Mouse (Mus musculus): ENCODE results near the gene Mrpl46. TPM values are rescaled to one million over a fixed set of nuclear protein-coding genes. Genes with fewer than 3 reads are reported as not detected.

Gene Mrpl46
- total RNA-seq, 2 experiments from 2014 or later: 27.2 to 32.0 TPM

DNA sequence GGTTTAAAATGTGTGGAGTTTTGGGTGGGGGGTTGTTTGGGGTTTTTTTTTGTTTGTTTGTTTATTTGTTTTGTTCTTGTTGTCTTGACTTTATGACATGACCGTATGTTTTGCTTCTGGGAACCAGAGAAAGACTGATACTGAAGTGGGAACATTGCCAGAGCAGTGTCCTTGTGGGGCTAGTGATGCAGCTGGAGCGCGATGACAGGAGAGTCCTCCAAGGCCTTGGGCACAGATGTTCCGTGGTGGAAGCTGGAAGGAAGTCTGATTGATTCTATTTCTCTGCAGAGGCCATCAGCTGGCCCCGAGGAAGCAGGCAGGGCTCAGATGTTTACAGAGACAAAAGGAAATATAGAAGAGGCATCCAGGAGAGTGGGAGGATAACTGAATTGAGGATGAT is 2.6 kb upstream of the Mrpl46 start:
- intact Hi-C loops (cut with DNase I): loop anchor here (10.0 kb wide), 1 partner anchor 299 kb away; no protein-coding TSS in a partner anchor
- DNase-seq (ENCODE audit: low spot score in 2 of 2): no peak

DNA sequence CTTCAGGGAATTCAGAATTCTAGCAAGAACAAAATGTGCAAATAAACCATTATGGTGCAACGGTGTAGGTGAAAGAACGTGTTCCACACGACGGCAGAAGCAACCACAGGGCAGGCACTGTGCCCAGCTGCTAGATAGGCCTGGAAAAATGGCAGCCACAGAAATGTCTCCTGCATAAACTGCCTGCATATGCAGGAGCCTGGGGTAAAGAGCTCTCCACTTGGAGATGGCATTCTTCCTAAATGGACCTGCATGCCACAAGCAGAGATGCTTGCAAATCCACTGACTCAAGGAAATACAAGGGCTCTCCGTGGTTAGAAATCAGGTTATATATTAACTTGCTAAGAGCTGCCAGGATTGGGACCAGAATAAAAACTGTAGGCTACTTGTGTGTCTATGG is 4.6 kb downstream of the Mrpl46 start:
- intact Hi-C loops (cut with DNase I): no loop called here
- no peak for DNase-seq (ENCODE audit: low spot score in 2 of 2)

DNA sequence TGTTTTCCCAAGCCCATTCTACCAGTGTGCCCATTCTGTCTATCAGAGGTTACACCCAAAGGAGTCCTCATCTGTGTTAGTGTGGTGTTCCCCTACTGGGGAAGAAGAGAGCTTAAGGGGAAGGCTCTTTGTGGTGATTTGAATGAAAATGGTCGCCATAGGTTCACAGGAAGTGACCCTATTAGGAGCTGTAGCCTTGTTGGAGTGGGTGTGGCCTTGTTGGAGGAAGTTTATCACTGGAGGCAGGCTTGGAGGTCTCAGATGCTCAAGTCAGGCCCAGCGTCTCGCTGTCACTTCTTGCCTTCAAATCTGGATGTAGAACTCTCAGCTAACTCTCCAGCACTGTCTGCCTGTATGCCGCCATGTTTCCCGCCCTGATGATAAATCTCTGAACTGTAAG is 12.4 kb downstream of the Mrpl46 start:
- intact Hi-C loops (cut with DNase I): no loop called here
- DNase-seq (ENCODE audit: low spot score in 2 of 2): no peak

DNA sequence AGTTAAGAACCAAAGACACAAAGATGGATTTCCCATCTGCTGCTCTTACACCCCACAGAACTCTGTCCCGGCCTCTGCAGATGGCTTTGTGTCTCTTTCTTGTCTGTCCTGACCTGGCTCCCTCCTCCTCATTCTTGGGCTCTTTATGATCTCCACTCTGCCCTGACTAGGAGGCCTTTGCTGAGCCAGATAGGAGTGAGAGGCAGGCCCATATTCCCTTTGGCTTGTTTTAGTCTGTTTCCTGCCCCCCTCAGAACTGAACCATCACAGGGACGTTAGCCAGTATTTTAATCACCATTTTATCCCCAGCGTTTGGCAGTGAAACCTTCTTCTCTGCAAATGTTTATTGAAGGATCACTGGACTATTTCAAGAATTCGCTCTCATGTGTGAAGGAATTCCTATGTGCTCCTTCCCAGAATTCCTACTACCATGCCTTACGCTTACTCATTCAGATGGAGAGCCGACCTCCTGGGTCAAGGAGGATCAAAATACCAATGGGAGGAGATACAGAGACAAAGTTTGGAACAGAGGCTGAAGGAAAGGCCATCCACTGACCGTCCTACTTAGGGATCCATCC is 14.2 kb downstream of the Mrpl46 start:
- intact Hi-C loops (cut with DNase I): loop anchor here (5.0 kb wide), 2 partner anchors 172 to 192 kb away; no protein-coding TSS in a partner anchor
- DNase-seq (ENCODE audit: low spot score in 2 of 2): no peak

DNA sequence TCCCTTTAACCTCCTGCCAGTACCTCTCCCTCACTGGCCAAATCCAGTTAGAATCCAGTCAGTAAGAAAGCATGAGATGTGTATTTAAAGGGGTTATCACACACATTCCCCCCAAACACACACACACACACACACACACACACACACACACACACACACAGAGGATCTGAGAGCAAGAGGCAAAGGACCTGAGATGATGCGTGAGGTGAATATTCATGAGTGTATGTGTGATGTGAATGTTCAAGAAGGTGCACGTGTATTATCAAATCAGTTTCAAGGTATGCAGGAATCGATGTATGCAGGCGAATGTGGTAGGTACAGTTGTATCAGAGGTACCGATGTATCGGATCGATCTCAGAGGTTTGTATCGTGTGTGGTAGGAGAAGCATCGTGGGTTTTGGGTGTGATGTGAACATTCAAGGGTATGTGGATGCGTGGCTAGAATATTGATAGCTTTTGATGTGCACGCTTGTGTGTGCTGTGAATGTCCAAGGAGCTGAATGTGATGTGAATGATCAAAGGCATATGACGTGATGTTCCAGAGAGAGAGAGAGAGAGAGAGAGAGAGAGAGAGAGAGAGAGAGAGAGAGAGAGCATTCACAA is 15.3 kb downstream of the Mrpl46 start:
- DNase-seq (ENCODE audit: low spot score in 2 of 2): no peak
- intact Hi-C loops (cut with DNase I): loop anchor here (5.0 kb wide), 2 partner anchors 171 to 191 kb away; no protein-coding TSS in a partner anchor

DNA sequence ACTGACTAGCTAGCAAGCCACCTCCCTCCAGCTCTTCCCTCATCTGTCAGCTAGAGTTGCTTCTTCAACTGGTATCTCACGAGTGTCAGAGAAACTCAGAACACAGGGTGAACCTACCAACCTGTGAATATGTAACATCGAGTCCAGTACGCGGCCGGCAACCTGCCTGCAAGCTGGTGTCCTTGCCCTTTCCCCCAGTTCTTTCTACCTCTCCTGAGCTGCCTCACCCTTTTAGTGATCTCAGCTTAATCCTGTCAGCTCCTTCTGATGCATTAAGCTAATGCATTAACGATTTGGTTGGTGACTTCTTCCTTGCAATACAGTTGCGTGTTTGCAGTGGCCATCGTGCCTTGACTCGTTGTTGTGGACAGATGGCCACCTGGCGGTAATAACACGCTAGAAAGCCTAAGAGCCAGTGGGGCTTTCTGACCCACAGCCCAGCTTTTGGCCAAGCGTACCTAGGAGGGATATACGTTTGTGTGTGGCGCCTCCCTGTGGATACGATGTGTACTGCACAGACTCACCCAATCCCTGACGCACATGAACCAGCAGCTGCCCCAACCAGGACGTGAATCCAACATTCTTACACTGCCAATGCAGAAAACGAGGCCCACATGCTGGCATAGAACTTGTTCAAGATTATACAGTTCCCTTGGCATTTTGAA is 17.2 kb downstream of the Mrpl46 start:
- intact Hi-C loops (cut with DNase I): loop anchor here (5.0 kb wide), 2 partner anchors 169 to 189 kb away; no protein-coding TSS in a partner anchor
- peak; percentile 92 to 94 for DNase-seq (ENCODE audit: low spot score in 2 of 2)

DNA sequence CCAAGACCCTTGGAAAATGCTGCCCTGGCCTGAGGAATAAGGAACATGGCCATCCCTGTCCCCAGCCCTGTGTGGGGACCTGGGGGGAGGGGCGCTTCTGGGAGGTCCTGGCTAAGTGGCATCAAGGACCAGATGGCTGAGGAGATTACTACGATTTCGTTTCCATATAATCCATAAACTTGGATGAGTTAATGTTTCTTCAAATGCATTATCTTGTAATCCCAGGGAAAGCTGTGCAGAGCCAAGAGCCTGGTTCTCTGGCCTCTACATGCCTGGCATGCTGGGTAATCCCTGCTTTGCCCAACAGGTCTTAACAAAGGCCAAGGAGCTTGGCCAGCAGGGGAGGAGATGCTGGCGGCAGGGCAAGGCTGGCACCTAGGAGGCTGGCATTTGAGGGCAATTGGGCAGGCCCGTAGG is 18.1 kb downstream of the Mrpl46 start:
- no peak for DNase-seq (ENCODE audit: low spot score in 2 of 2)

DNA sequence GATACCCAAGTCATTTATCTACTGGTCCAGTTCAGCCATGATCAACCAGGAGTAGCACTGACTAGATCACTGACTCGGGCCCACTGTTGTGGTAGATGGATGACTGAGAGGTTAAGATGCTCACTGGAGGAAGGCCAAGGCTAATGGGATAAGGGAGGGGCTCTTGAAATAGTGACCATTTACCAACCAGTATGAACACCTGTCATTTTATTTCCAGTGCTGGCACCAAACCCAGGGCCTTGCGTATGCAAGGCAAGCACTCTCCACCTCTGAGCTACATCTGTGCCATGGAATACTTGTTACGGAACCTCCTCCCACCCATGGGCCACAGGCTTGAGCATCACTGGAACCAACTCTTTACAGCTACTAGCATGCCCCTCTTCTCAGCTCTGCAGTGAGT is 19.5 kb downstream of the Mrpl46 start:
- intact Hi-C loops (cut with DNase I): no loop called here
- DNase-seq (ENCODE audit: low spot score in 2 of 2): no peak

More for the DNA sequence above, 18.1 kb downstream of the Mrpl46 start:
- intact Hi-C loops (cut with DNase I): loop anchor here (5.0 kb wide), 2 partner anchors 168 to 188 kb away; no protein-coding TSS in a partner anchor

DNA sequence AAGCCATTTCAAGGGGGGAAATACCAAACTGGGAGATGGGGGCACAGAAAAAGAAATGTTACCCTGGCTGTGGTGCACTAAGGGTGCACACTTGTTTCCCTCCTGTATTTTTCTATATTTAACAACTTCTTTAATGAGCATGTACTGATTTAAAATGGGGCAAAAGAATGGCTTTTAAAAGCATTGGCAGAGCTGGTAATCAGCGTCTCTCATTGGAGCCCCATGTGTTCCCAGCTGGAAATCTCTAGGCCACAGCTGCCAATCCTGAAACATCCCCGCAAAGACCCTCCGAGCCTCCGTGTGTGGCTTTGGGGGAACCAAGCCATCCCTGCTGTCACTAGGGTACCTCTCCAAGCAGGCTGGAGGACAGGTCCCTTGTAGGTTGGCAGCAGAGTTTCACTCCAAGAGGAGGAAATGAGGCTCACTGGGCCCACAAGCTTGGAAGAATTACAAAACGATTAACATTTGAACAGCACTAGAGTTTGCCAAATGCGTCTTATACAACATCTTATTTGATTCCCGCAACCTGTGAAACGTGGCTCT is 28.8 kb downstream of the Mrpl46 start:
- no peak for DNase-seq (ENCODE audit: low spot score in 2 of 2)
- intact Hi-C loops (cut with DNase I): no loop called here

DNA sequence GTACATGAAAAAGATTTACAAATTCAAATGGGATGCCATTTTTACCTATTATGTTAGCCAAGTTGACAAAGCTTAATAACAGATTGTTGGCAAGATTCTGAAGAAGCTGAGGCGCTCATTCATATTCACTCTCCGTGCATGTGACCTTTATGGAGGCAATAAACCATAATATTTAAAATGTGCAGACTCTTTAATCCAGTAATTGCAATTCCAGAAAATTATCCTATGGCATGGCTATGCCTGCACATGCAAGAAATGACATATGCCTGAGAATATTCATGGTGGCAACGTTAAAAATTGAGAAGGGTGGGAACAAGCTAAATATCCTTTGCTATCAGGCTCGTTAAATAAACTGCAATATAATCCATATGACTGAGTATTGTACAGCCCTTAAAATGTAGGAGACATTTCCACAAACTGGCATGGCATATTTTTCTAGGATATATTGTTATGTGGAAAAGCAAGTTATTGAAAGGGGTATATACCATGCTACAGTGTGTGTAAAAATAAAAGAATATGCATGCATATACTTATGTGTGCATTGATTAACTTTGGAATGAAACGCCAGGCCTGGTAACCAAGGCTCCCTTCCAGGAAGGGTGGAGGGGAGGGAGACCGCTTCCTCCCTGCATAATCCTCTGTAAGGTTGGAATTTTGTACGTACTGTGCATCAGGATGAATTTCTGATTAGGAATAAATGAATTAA is 29.4 kb downstream of the Mrpl46 start:
- DNase-seq (ENCODE audit: low spot score in 2 of 2): no peak
- intact Hi-C loops (cut with DNase I): no loop called here

DNA sequence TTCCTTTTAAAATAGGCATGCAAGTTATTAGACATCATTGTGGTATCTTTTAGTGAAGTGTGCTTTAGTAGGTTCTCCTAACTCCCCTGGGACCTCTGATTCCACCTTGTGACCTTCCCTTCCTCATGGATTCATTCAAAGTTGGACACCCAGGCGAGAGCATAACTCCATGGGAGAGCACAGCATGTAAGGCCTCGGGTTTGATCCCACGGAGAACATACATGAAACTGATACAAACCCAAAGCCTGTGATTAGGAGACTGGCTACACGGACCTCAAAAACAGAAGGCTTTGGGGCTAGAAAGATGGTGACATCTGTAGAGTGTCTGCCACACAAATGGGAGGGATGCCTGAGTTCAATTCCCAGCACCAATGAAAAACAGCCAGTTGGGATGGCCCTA is 30.4 kb downstream of the Mrpl46 start:
- intact Hi-C loops (cut with DNase I): no loop called here
- no peak for DNase-seq (ENCODE audit: low spot score in 2 of 2)

DNA sequence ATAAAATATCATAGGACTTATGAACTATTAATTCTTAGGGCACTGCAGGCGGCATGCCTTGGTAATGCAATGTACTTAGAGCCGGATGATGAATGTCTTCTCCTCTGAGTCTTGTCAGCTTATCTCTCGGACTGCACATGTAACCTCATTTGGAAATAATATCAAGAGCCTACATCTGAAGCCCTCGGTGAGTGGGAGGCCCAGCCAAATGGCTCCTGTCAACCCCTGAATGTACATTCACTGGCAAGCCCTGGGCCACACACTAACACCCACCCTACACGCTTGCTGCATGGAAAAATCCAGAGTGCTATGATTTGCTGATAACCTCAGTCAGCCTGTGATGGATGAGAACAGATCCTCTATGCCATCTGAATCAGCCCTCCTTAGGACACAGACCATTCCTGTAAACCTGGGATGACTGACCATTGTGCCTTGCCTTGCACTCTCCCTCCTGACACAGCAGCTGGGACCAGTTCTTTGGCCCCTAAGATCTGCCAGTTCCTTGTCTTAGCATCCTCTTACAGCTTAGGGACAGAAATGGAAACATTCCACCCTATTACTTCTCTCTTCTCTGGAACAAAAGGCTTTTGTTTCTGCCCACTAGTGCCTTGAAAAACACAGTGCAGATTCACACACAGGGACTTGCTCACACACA is 39.5 kb downstream of the Mrpl46 start:
- no peak for DNase-seq (ENCODE audit: low spot score in 2 of 2)
- intact Hi-C loops (cut with DNase I): no loop called here

DNA sequence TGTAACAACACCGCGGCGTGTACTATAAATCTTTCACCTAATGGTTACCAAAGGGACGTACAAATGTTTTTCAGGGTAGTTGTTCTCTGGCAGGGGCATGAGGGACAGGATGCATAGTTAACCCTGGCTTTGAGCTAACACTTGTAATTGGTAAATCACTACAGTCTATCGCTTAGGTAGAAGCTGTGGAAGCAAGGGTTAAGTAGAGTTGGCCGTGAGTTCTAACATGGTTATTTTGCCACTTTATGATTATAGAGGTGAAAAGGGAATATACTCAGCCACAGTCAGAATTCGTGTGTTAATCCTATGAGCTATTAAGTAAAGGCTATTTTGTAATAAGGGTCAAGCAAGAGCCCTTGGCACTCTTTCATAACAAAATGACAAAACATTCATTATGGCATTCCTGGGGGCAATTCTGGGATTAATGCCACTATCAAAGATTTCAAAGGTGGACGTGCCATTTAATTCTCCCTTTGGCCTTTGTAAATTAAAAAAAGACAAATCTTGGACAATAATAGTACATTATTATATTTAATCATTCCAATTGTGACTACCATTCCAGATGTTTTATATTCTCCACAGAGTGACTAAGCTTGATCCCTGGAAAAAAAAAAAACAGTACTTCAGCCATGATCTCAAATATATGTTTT is 43.9 kb downstream of the Mrpl46 start:
- no peak for DNase-seq (ENCODE audit: low spot score in 2 of 2)
- intact Hi-C loops (cut with DNase I): no loop called here

DNA sequence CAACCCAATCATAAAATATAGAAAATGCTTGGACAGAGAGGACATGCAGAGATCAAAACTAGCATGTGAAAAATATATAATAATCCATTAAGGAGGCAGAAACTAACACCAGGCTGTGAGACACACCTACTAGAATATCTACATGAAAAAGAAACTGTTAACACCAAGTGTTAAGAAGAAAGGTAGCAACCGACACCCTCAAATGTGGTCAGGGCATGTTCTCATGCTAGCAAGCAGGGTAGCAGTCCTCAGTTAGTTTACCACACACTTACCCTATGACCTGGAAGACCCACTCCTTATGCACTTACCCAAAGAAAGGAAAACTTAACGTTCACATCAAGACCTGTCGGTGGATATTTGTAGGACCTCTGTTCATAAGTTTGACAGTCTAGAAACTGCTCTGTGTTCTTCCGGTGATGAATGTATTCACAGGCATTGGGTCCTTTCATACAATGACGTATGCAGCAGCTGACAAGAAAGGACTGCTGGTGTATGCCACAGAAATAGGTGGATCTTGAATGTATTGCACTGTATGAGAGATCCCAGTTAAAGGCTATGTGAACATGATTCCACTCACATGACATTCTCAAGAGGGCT is 45.6 kb downstream of the Mrpl46 start, which contains the start of gene Ntrk3:
TSS of gene Ntrk3 (minus strand) at position 399 of the 597 bp plus-strand sequence.
- DNase-seq (ENCODE audit: low spot score in 2 of 2): no peak
- intact Hi-C loops (cut with DNase I): no loop called here

DNA sequence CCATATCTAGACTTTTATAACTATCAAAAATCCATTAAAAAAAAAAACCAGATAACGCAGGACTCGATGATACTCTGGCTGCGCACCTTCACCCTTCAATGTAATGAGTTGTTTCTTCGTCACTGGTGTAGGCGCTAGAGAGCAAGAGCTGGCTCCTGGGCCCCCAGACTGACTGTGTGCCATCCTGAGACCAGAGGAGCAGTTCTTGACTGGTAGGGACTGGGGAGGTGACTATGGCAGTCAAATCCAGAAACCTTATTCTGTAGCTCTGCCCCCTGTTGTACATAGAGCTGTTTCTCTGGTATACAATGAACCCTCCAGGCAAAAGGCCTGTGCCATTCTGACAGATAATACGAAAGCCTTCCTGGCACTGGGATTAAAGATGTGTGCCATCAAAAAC is 46.1 kb downstream of the Mrpl46 start:
- intact Hi-C loops (cut with DNase I): no loop called here
- no peak for DNase-seq (ENCODE audit: low spot score in 2 of 2)

DNA sequence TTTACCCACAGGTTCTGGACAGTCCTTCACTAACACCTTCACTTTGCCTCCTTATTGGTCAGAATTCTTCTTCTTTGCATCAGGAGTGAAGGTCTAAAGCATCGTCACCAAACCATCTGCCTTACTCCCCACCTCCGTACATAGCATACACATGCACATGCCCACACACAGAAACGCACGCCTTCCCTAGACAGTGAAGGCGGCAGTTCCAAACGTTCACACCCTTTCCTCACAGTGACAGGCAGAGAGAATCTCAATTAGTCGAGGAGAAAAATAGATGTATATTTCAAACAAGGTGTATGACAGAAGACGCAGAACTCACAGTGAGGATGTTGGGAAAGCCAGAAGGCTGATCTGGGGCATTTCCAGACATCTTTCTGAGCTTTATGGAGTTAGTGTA is 51.9 kb downstream of the Mrpl46 start:
- DNase-seq (ENCODE audit: low spot score in 2 of 2): peak; percentile 52 to 67
- intact Hi-C loops (cut with DNase I): loop anchor here (5.0 kb wide), 1 partner anchor 69 kb away; no protein-coding TSS in a partner anchor
